Mouse (Mus musculus) brain, embryonic 14.5 days (tissue): Measurements from ENCODE around the gene Jagn1.

Source experiments
- CTCF ChIP-seq: fragments of 200-500 bp; IDR thresholded peaks from 2 replicates; pipeline ENCODE4 v1.5.1; 2012; ENCODE audit warnings: inconsistent platforms, mild to moderate bottlenecking, moderate library complexity, borderline replicate concordance; ENCODE audit not compliant: insufficient read depth, insufficient read length; ENCODE audit errors: extremely low read depth
- POLR2A ChIP-seq: fragments of 200-500 bp; IDR thresholded peaks from 2 replicates; pipeline ENCODE4 v1.6.1; 2012; ENCODE audit warnings: mild to moderate bottlenecking, inconsistent platforms, borderline replicate concordance; ENCODE audit not compliant: poor library complexity, insufficient read depth, insufficient read length, severe bottlenecking; ENCODE audit errors: extremely low read depth

- TF ChIP-seq POLR2A (0 out of 2 replicates have a peak, but pooled peaks have one; percentile 10), CTCF (peak; percentile 79)
These were observed 52.0 kb downstream of the Jagn1 start for GRCm38 (mm10) chr6:113494258-113494788.
